Mouse (Mus musculus) embryonic facial prominence, embryonic 10.5 days (tissue): Measurements from ENCODE around the gene Bcl2. TPM values are rescaled to one million over a fixed set of nuclear protein-coding genes. Genes with fewer than 3 reads are reported as not detected.
A peak's percentile ranks its signal among the peaks of the same experiment; 100 is the strongest.

Source experiments
- DNase-seq: peaks from one replicate; pipeline ENCODE4 v3.0.0-alpha.2; 2017; ENCODE audit warnings: low spot score
- H3K27ac ChIP-seq: fragments of 300-500 bp; sonication (generic); replicated peaks from 2 replicates; pipeline ENCODE4 v1.5.1; 2016; ENCODE audit warnings: mild to moderate bottlenecking
- H3K27me3 ChIP-seq: fragments of 300-500 bp; sonication (generic); replicated peaks from 2 replicates; pipeline ENCODE4 v1.6.1; 2016; ENCODE audit warnings: low read depth, mild to moderate bottlenecking; ENCODE audit not compliant: poor library complexity, severe bottlenecking
- H3K36me3 ChIP-seq: fragments of 300-500 bp; sonication (generic); replicated peaks from 2 replicates; pipeline ENCODE4 v1.6.1; 2016; ENCODE audit warnings: mild to moderate bottlenecking, moderate library complexity
- H3K4me1 ChIP-seq: fragments of 300-500 bp; sonication (generic); 2 replicates; pipeline ENCODE4 v1.6.1; 2016
- H3K4me3 ChIP-seq: fragments of 300-500 bp; sonication (generic); 2 replicates; pipeline ENCODE4 v1.5.1; 2016; ENCODE audit warnings: mild to moderate bottlenecking, moderate library complexity
- H3K9me3 ChIP-seq: fragments of 300-500 bp; sonication (generic); 2 replicates; pipeline ENCODE4 v1.6.1; 2016; ENCODE audit warnings: mild to moderate bottlenecking
- WGBS: fragments of 180-500 bp; shearing (Covaris S2); methylation state at CpG from one replicate; pipeline ENCODE4 v1.1.7; 2016; 5-methylcytosine and 5-hydroxymethylcytosine counted together
- microRNA-seq: library from miRNA; unstranded; fragments of <30 nt; microRNA quantifications from one replicate; pipeline ENCODE4, GENCODE M21; 2017
- polyA plus RNA-seq: library from polyadenylated mRNA; unstranded; fragments of >200 nt; fragmentation: Nextera tagmentation; extraction: Ambion mirVana; gene quantifications from 2 replicates; pipeline ENCODE4 v1.2.1, GENCODE M21; 2016

Bcl2 gene
- polyA plus RNA-seq, 1 experiment from 2014 or later: 10.8 TPM

DNA sequence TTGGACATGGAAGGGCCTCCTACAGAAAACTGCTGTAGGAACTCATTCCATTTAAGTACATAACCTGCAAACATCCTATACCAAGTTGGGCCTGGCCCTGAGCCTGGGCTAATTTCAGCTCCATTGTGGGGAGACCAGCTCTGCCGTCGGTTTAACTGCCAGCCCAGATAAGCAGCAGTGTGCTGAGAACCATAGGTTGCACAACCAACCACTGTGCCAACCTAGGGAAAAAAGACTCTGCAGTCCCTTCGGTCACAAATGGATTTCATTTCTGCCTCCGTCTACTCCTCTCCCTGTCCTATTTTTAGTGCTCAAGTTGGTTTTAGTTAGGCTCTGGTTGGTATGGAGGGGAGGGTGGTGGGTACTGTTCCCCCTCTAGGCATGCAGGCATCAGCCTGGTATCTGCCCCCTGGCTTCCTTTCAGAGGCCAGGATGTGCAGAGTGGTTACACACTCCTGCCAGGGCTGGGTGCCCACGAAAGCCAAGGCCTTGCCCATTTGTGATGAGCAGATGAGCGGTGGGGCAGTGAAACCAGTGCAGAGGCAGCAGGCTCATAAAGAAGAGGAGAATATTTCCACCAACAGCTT, 196.4 kb downstream of the Bcl2 start:
- H3K4me1 ChIP-seq: no peaks in the 10 kb centered on the region
- H3K27me3 ChIP-seq: no peaks in the 10 kb centered on the region
- no peak overlapping the region for H3K27ac ChIP-seq
- no peaks in the 10 kb centered on the region for H3K9me3 ChIP-seq
- no peaks in the 10 kb centered on the region for H3K36me3 ChIP-seq
- no peak overlapping the region for H3K4me3 ChIP-seq
- DNase-seq: no peak
- 88% methylated on average over 6 of the region's 6 CpGs for WGBS

GRCm38 (mm10) chr1:106517099-106517498, 197.0 kb downstream of the Bcl2 start:
- no peak for DNase-seq
- no peaks in the 10 kb centered on the region for H3K4me1 ChIP-seq
- 91% methylated on average over 1 of the region's 1 CpGs for WGBS

DNA sequence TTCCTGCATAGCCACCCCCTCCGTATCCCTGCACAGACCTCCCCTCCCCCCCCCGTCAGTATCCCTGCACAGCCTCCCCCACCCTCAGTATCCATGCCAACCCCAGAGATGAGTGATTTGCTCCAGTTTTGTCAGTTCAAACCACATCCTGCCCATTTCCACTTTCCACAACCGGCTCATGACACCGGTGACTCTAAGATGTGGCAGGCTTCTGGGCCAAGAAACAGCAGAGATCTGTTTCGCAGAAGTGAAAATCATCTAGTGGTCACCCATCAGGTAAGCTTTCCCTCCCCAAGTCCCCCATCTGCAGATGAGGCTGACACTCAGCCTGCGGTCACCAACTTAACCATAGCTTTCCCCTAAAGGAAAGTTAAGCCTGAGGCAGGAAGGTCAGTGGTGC, 198.5 kb downstream of the Bcl2 start:
- no peak overlapping the region for H3K4me3 ChIP-seq
- H3K9me3 ChIP-seq: no peaks in the 10 kb centered on the region
- 85% methylated on average over 6 of the region's 6 CpGs for WGBS
- no peaks in the 10 kb centered on the region for H3K36me3 ChIP-seq
- DNase-seq: no peak
- H3K27me3 ChIP-seq: no peaks in the 10 kb centered on the region
- no peak overlapping the region for H3K27ac ChIP-seq
- H3K4me1 ChIP-seq: no peaks in the 10 kb centered on the region

More at GRCm38 (mm10) chr1:106517099-106517498, 197.0 kb downstream of the Bcl2 start:
- Histone ChIP-seq H3K36me3 (no peaks in the 10 kb centered on the region), H3K4me3 (no peak overlapping the region), H3K27ac (no peak overlapping the region), H3K9me3 (no peaks in the 10 kb centered on the region), H3K27me3 (no peaks in the 10 kb centered on the region)

- H3K27me3 ChIP-seq: no peaks in the 10 kb centered on the region
- WGBS: 61% methylated on average over 7 of the region's 7 CpGs
- H3K27ac ChIP-seq: no peak overlapping the region
- no peaks in the 10 kb centered on the region for H3K9me3 ChIP-seq
- H3K4me3 ChIP-seq: no peak overlapping the region
- no peaks in the 10 kb centered on the region for H3K4me1 ChIP-seq
- H3K36me3 ChIP-seq: no peaks in the 10 kb centered on the region
- DNase-seq: no peak
Measured at GRCm38 (mm10) chr1:106513890-106514643, 200.0 kb downstream of the Bcl2 start.

DNA sequence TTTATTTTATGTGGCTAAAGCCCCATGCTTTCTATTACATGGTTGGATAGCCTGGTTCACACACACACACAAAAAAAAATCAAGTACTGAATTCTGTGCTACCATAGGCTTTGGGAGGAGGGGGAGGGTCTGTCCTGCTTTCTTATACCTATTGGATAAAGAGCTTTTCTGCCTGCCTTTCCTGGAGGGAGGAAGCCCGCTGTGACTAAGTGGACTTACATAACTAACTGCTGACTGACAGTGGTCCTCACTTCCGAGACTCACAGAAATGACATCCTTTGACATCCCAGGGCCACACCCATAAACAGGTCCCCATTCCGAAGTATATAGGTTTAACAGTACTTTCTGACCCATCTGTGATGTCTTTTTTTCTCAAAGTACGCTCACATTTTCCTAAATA, 200.6 kb downstream of the Bcl2 start:
- H3K9me3 ChIP-seq: no peaks in the 10 kb centered on the region
- no peak for DNase-seq
- H3K36me3 ChIP-seq: no peaks in the 10 kb centered on the region
- WGBS: 76% methylated on average over 4 of the region's 4 CpGs
- no peak overlapping the region for H3K27ac ChIP-seq
- H3K27me3 ChIP-seq: no peaks in the 10 kb centered on the region
- H3K4me1 ChIP-seq: no peaks in the 10 kb centered on the region
- no peak overlapping the region for H3K4me3 ChIP-seq

DNA sequence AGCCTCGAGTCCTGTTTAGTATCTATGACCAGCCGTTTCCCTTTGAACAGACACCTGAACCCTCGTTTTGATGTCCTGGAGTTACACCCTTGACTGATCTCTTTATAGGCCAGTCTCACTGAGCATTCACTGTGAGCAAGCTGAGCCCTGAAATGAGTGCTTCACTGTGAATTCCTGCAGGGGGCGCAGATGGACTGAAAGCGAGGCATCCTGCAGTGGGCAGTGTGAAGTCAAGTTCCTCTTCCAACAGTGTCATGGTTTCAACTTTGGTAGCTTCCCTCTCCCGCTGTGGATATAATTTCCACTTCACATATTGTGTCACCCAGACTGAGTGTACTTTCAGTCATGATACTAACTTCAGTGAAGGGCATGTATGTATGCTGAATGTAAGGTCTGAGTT, 202.5 kb downstream of the Bcl2 start:
- no peak overlapping the region for H3K27ac ChIP-seq
- H3K4me3 ChIP-seq: no peak overlapping the region
- no peaks in the 10 kb centered on the region for H3K27me3 ChIP-seq
- DNase-seq: peak; percentile 73
- H3K4me1 ChIP-seq: no peaks in the 10 kb centered on the region
- 27% methylated on average over 6 of the region's 6 CpGs for WGBS
- no peaks in the 10 kb centered on the region for H3K9me3 ChIP-seq
- no peaks in the 10 kb centered on the region for H3K36me3 ChIP-seq

GRCm38 (mm10) chr1:106507556-106507955, 206.5 kb downstream of the Bcl2 start:
- H3K9me3 ChIP-seq: no peaks in the 10 kb centered on the region
- H3K27ac ChIP-seq: no peak overlapping the region
- no peaks in the 10 kb centered on the region for H3K36me3 ChIP-seq
- 0 out of 2 replicates have a peak, but pooled peaks cover 4% of the 10 kb centered on the region for H3K4me1 ChIP-seq
- 86% methylated on average over 1 of the region's 1 CpGs for WGBS
- H3K27me3 ChIP-seq: no peaks in the 10 kb centered on the region
- DNase-seq: no peak
- no peak overlapping the region for H3K4me3 ChIP-seq

GRCm38 (mm10) chr1:106503910-106504309, 210.2 kb downstream of the Bcl2 start:
- 92% methylated on average over 3 of the region's 3 CpGs for WGBS

GRCm38 (mm10) chr1:106503407-106503806, 210.7 kb downstream of the Bcl2 start:
- Histone ChIP-seq H3K27me3 (no peaks in the 10 kb centered on the region), H3K27ac (no peak overlapping the region), H3K4me1 (0 out of 2 replicates have a peak, but pooled peaks cover 4% of the 10 kb centered on the region), H3K9me3 (no peaks in the 10 kb centered on the region), H3K4me3 (no peak overlapping the region), H3K36me3 (no peaks in the 10 kb centered on the region)
- WGBS: 93% methylated on average over 4 of the region's 4 CpGs
- no peak for DNase-seq

More at GRCm38 (mm10) chr1:106503910-106504309, 210.2 kb downstream of the Bcl2 start:
- Histone ChIP-seq H3K9me3 (no peaks in the 10 kb centered on the region), H3K4me3 (no peak overlapping the region), H3K27me3 (no peaks in the 10 kb centered on the region), H3K27ac (no peak overlapping the region), H3K36me3 (no peaks in the 10 kb centered on the region), H3K4me1 (0 out of 2 replicates have a peak, but pooled peaks cover 4% of the 10 kb centered on the region)
- no peak for DNase-seq

DNA sequence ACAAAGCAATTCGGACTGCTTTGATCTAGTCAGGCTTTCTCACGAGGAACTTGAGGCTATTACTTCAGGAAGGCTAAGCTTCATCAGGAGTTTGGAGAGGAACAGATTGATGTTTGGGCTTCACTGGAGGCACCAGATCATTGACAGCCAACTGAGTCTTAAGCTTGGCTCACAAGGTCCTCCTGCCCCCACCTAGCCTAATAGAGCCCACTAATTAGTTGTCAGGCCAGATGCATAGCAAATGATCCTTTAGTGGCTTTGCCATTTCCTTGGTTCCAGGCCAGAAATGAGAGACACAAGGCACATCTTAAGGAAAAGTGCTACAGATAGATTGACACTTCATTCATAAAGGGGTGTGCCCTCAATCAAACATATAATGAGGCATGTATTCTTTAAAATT, 216.1 kb downstream of the Bcl2 start:
- Histone ChIP-seq H3K4me1 (no peaks in the 10 kb centered on the region), H3K36me3 (no peaks in the 10 kb centered on the region), H3K27ac (no peak overlapping the region), H3K4me3 (no peak overlapping the region), H3K27me3 (no peaks in the 10 kb centered on the region), H3K9me3 (no peaks in the 10 kb centered on the region)
- DNase-seq: no peak
- WGBS: 71% methylated on average over 2 of the region's 2 CpGs

Small RNAs within 50 kb of the gene (microRNA-seq; reads per million reads assigned to microRNA genes)
- not detected for gene Mir3473f

Other genes with a start within 250 kb of the Bcl2 start
- 9.7 and 10.1 TPM in 2 replicates for gene Kdsr, start 45.5 kb upstream of the Bcl2 start, polyA plus RNA-seq
- 67.5 and 67.8 TPM in 2 replicates for gene Vps4b, start 82.5 kb upstream of the Bcl2 start, polyA plus RNA-seq
- not detected in 2 replicates for gene Serpinb5, start 146.9 kb upstream of the Bcl2 start, polyA plus RNA-seq
- not detected in 2 replicates for gene Serpinb12, start 220.2 kb upstream of the Bcl2 start, polyA plus RNA-seq